Mouse (Mus musculus) ES-CJ7 (cell line): ENCODE data around the gene Cntn6.

Experiments used
- DNase-seq: peaks from one replicate; pipeline ENCODE4 v3.0.0; 2011; ENCODE audit warnings: low read depth, low spot score

Gene Cntn6

DNA sequence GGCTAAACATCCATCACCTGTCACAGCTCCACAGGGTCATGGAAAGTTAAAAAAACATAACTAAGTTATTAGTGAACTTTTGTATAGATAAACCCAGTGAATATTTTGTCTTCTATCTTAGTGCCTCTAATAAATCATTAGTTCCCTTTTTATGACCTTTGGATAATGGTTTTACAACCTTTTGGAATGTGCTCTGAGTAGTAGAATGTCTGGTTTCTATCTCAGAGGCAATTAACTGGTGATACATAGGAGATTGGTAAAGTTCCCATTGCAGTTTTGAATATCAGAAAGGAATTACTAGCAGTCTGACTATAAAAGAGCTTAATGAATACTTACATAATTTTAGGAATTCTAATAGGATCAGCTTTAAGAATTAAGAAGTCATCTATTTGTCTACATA, 265.5 kb downstream of the Cntn6 start:
- no peak for DNase-seq

DNA sequence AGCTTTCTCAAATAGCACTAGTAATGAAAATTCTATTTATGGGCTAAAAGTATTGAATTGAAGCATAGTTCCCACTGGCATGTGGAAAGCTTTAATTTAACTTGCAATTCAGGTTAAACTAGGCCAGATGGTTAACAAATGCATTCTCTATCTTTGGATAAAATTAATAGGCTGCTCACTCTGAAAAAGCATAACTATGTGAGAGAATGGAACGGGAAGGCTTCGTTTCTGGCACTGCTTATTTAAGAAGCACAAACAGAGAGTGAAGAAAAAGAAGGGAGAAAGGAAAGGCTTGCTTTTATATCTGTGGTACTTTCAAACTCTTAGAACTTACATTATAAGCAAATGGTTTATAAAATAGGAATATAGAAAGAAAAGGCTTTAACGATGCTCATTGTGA, 268.6 kb downstream of the Cntn6 start:
- DNase-seq = no peak

DNA sequence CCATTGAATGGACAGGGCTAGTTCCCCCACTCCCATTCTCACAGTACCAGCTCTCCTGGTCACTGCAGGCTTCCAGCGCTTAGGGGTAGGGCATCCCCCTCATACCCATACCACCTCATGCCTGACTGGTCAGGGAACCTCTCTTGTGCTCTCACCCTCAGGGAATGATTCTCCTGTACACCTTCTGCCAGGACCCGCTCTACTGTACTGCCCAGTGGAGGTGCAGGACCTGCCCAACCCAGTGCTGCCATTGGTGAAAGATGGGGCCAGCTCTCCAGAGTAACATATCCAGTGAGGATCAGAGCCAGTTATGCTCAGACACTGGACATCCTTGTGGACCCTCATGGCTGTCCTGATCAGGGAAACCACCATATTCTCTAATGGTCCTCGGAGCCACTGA, 291.3 kb downstream of the Cntn6 start:
- DNase-seq = no peak

DNA sequence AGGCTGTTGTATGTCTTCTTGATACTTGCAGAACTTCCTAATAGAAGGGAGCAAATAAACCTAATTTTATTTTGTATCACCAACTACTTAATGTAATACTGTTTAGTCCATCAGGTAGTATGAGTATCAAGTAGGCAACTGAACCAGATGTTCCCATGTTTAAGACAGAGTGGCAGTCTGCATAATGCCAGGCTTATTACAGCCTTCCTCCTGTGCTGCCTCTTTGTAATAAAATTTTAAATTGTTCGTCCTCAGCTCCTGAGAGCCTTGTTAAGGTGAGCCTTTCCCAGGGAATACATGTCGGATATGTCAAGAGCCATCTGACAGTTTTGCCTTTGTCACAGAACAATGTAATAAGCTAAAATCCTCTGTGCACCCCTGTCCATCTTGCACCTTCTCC, 294.9 kb downstream of the Cntn6 start:
- DNase-seq = no peak

DNA sequence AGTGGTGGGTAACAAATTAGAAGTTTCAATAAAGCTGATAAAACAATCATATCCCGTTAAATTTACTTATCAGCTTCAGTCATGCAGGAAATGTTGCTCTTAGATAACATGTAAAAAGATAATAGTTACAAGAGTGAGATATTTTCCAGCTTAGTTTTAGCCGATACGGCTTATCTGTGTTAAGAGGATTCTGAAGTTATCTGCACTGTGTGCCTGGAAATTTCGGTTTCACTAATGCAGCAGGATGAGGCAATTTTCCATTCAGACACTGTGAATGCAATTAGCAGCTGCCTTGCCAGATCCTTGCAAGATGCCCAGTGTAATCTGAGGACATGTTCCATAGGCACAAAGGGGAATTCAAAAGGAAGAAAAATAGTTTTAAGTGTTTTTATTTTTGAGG, 315.9 kb downstream of the Cntn6 start:
- DNase-seq = no peak

DNA sequence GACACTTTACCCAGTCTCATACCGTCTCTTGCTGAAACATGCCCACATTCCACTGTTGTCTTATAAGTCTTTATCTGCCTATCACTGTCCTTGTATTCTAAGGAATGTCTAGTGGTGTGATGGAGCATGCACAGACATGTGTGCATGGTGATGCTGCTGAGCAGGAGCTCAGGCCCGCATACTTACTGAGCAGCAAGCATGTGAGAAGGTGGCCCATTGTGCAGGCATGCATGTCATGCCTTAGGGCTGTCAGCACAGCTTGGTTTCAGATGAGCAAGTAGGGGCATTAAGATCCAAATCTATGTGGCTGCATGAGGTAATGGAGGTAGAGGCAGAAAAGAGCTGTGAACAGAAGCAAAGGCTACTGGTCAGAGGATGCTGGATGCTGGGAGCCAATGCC, 323.0 kb downstream of the Cntn6 start:
- no peak for DNase-seq

DNA sequence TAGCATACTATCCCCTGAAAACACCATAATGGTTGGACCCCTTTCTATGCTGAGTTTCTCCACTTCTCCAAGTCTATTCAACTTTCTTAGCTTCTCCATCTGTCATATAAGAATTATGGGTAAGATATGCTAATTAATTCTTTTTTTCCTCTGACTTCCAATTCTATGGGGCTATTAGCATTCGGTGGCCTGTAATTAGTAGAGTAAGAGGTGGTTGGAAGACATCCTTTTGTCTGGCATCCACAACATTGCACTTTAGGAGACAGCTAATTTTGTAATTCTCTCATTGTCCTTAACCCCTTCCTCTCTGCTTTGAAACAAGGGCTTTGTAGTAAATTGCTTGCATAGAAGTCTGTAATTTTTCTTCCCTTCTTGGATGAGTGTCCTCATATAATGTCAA, 387.1 kb downstream of the Cntn6 start:
- no peak for DNase-seq

DNA sequence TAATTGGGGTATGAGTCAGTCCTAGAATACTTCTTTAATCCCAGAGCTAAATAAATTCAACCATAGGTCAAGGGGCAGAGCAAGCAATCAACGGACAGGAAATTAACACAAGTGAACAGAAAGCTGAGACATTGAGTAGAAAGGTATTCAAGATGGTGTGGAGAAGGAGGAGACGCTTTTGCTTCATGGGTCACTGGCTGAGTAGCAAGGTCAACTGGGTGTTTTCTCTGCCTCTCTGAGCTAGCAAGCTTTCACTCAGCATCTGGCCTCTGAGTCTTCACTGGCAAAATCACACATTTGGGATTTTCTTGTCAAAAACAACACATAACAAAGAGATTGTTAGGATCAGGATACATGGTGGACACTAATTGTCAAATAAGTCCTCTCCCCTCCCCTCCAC, 391.4 kb downstream of the Cntn6 start:
- no peak for DNase-seq

DNA sequence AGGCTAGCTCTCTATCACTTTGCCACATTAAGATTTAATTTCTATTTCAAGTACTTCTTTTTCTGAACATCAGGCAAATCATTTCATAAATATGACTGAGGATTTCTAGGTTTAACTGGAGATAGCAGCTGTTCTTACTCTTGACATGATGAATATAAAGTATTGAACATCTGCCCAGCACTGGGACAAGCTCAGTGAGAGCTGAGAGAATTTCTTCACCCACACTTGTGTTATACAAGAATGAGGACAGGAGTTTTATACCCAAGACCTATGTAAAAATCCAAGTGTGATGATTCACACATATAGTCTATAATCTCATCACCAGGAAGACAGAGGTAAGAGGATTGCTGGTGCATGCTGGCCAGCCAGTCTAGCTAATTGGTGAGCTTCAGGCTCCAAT, 393.2 kb downstream of the Cntn6 start:
- DNase-seq = no peak

DNA sequence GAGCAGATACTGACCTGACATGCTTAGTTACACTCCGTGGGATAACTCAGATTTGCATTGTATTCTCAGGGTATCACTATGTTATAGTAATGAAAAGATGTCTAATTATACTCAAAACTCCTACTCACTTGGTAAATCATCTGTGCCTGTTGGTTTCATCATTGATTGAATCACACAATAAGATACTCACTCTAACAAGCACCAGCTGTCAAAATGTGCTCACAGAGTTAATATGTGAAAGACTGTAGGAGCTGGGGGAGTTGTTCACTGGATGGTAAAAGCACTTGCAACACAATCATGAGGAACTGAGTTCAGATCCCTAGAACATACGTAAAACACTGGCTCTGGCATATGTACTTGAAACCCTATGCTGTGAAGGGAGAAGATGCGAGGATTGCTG, 398.5 kb downstream of the Cntn6 start:
- DNase-seq = no peak
